Mouse (Mus musculus) kidney, embryonic 14.5 days (tissue): ENCODE measurements around the gene Itgad. TPM values are rescaled to one million over a fixed set of nuclear protein-coding genes. Genes with fewer than 3 reads are reported as not detected.

Experiments used
- ATAC-seq: fragments of 200-750 bp; cut with Nextera tagmentation; 2 replicates; pipeline ENCODE4 v1.8.0; 2017; ENCODE audit warnings: moderate number of reproducible peaks, mild to moderate bottlenecking, moderate TSS enrichment, moderate library complexity; ENCODE audit not compliant: low FRiP score, low TSS enrichment
- H3K27ac ChIP-seq: fragments of 300-500 bp; sonication (generic); 2 replicates; pipeline ENCODE4 v1.5.1; 2014; ENCODE audit warnings: low read depth, mild to moderate bottlenecking, low read length, moderate library complexity, mixed read lengths
- H3K27me3 ChIP-seq: fragments of 300-500 bp; sonication (generic); 2 replicates; pipeline ENCODE4 v1.6.1; 2014; ENCODE audit warnings: mild to moderate bottlenecking, low read length; ENCODE audit not compliant: control insufficient read depth, insufficient read depth
- H3K36me3 ChIP-seq: fragments of 300-500 bp; sonication (generic); 2 replicates; pipeline ENCODE4 v1.6.1; 2014; ENCODE audit warnings: low read length, mixed read lengths; ENCODE audit not compliant: control insufficient read depth, insufficient read depth
- H3K4me1 ChIP-seq: fragments of 300-500 bp; sonication (generic); 2 replicates; pipeline ENCODE4 v1.6.1; 2014; ENCODE audit warnings: low read length, mixed read lengths; ENCODE audit not compliant: control insufficient read depth, insufficient read depth
- H3K4me2 ChIP-seq: fragments of 300-500 bp; sonication (generic); replicated peaks from 2 replicates; pipeline ENCODE4 v1.6.1; 2014; ENCODE audit warnings: low read depth, mild to moderate bottlenecking, low read length
- H3K4me3 ChIP-seq: fragments of 300-500 bp; sonication (generic); 2 replicates; pipeline ENCODE4 v1.5.1; 2014; ENCODE audit warnings: mild to moderate bottlenecking, low read length
- H3K9ac ChIP-seq: fragments of 300-500 bp; sonication (generic); 2 replicates; pipeline ENCODE4 v1.6.1; 2014; ENCODE audit warnings: low read depth, mild to moderate bottlenecking, low read length, moderate library complexity
- H3K9me3 ChIP-seq: fragments of 300-500 bp; sonication (generic); 2 replicates; pipeline ENCODE4 v1.6.1; 2016; ENCODE audit warnings: low read length; ENCODE audit not compliant: control insufficient read depth
- WGBS: fragments of 180-500 bp; shearing (Covaris S2); extraction: QIAGEN DNeasy Blood & Tissue Kit; methylation state at CpG from one replicate; pipeline ENCODE4 v1.1.7; 2014; 5-methylcytosine and 5-hydroxymethylcytosine counted together
- polyA plus RNA-seq: library from polyadenylated mRNA; unstranded; fragments of >200 nt; fragmentation: Nextera tagmentation; extraction: Ambion mirVana; gene quantifications from 2 replicates; pipeline ENCODE4 v1.2.1, GENCODE M21; 2014

The Itgad gene
- polyA plus RNA-seq, 1 experiment from 2014 or later = not detected

- peaks cover 5% of the 10 kb centered on the region for H3K4me1 ChIP-seq
- no peak for ATAC-seq
- H3K27me3 ChIP-seq = 0 out of 2 replicates have a peak, but pooled peaks cover 4% of the 10 kb centered on the region
- 92% methylated on average over 2 of the region's 2 CpGs for WGBS
- peaks cover 3% of the 10 kb centered on the region; the same call in 1 of the 2 replicates for H3K36me3 ChIP-seq
- H3K4me3 ChIP-seq = no peak overlapping the region
- no peaks in the 10 kb centered on the region for H3K9me3 ChIP-seq
- no peak overlapping the region for H3K9ac ChIP-seq
- H3K4me2 ChIP-seq = no peak overlapping the region
- no peak overlapping the region for H3K27ac ChIP-seq
Measured at GRCm38 (mm10) chr7:128234796-128235195, 80.6 kb downstream of the Itgad start.

- Histone ChIP-seq H3K27ac (no peak overlapping the region), H3K27me3 (0 out of 2 replicates have a peak, but pooled peaks cover 4% of the 10 kb centered on the region), H3K9me3 (no peaks in the 10 kb centered on the region), H3K4me1 (peaks cover 5% of the 10 kb centered on the region), H3K9ac (no peak overlapping the region), H3K4me2 (no peak overlapping the region), H3K36me3 (peaks cover 10% of the 10 kb centered on the region; the same call in 1 of the 2 replicates), H3K4me3 (no peak overlapping the region)
- ATAC-seq = no peak
- 86% methylated on average over 1 of the region's 1 CpGs for WGBS
Measured at GRCm38 (mm10) chr7:128235481-128235880, 81.3 kb downstream of the Itgad start.

GRCm38 (mm10) chr7:128236426-128236825 is 82.2 kb downstream of the Itgad start:
- no peak overlapping the region for H3K27ac ChIP-seq
- no peak overlapping the region for H3K4me3 ChIP-seq
- H3K9ac ChIP-seq = no peak overlapping the region
- peaks cover 19% of the 10 kb centered on the region; the same call in 1 of the 2 replicates for H3K36me3 ChIP-seq
- WGBS = 95% methylated on average over 13 of the region's 13 CpGs
- H3K4me2 ChIP-seq = peak overlapping the region; percentile 75; the same call in 1 of the 2 replicates
- ATAC-seq = no peak
- H3K4me1 ChIP-seq = peaks cover 5% of the 10 kb centered on the region
- H3K9me3 ChIP-seq = no peaks in the 10 kb centered on the region
- H3K27me3 ChIP-seq = 0 out of 2 replicates have a peak, but pooled peaks cover 1% of the 10 kb centered on the region

- WGBS = 26% methylated on average over 37 of the region's 37 CpGs
- peaks cover 5% of the 10 kb centered on the region for H3K4me1 ChIP-seq
Measured at GRCm38 (mm10) chr7:128236856-128237592, 82.8 kb downstream of the Itgad start, which contains the start of gene Armc5. Gene Armc5, plus strand, starts transcription at chr7:128237342.

GRCm38 (mm10) chr7:128237593-128237926 is 83.4 kb downstream of the Itgad start:
- Histone ChIP-seq H3K27me3 (no peaks in the 10 kb centered on the region), H3K4me3 (peak overlapping the region; percentile 79), H3K9ac (peak overlapping the region; percentile 86), H3K4me1 (peaks cover 5% of the 10 kb centered on the region), H3K9me3 (no peaks in the 10 kb centered on the region), H3K4me2 (peak overlapping the region; percentile 75), H3K27ac (peak overlapping the region; percentile 97), H3K36me3 (peaks cover 30% of the 10 kb centered on the region; the same call in 1 of the 2 replicates)
- no peak for ATAC-seq
- under 1% methylated on average over 25 of the region's 25 CpGs for WGBS

More at GRCm38 (mm10) chr7:128236856-128237592, 82.8 kb downstream of the Itgad start, which contains the start of gene Armc5:
- Histone ChIP-seq H3K27ac (peak within 1 kb of the TSS; percentile 97), H3K36me3 (peaks cover 24% of the 10 kb centered on the region; the same call in 1 of the 2 replicates), H3K4me2 (peak within 1 kb of the TSS; percentile 75), H3K9me3 (no peaks in the 10 kb centered on the region), H3K27me3 (no peaks in the 10 kb centered on the region), H3K4me3 (peak within 1 kb of the TSS; percentile 79), H3K9ac (peak within 1 kb of the TSS; percentile 86)
- ATAC-seq = peak; percentile 17

GRCm38 (mm10) chr7:128237927-128238778 is 84.0 kb downstream of the Itgad start, which contains the start of gene 9130023H24Rik:
Gene 9130023H24Rik, minus strand, starts transcription at chr7:128238031.
- under 1% methylated on average over 67 of the region's 72 CpGs for WGBS
- peaks cover 36% of the 10 kb centered on the region; the same call in 1 of the 2 replicates for H3K36me3 ChIP-seq
- H3K27me3 ChIP-seq = no peaks in the 10 kb centered on the region
- H3K4me1 ChIP-seq = peaks cover 5% of the 10 kb centered on the region
- peak within 1 kb of the TSS; percentile 79 for H3K4me3 ChIP-seq
- peak; percentile 91 for ATAC-seq
- H3K4me2 ChIP-seq = peak within 1 kb of the TSS; percentile 75
- peak within 1 kb of the TSS; percentile 86 for H3K9ac ChIP-seq
- peak within 1 kb of the TSS; percentile 97 for H3K27ac ChIP-seq
- no peaks in the 10 kb centered on the region for H3K9me3 ChIP-seq

- Histone ChIP-seq H3K27ac (peak overlapping the region; percentile 97), H3K4me3 (peak overlapping the region; percentile 79), H3K4me2 (peak overlapping the region; percentile 69), H3K9me3 (no peaks in the 10 kb centered on the region), H3K4me1 (peaks cover 5% of the 10 kb centered on the region), H3K36me3 (peaks cover 38% of the 10 kb centered on the region), H3K27me3 (no peaks in the 10 kb centered on the region), H3K9ac (peak overlapping the region; percentile 50; the same call in 1 of the 2 replicates)
- WGBS = 33% methylated on average over 4 of the region's 4 CpGs
- ATAC-seq = no peak
Measured at GRCm38 (mm10) chr7:128238991-128239390, 84.8 kb downstream of the Itgad start.

GRCm38 (mm10) chr7:128240131-128240784 is 86.1 kb downstream of the Itgad start:
- ATAC-seq = no peak
- Histone ChIP-seq H3K4me2 (no peak overlapping the region), H3K36me3 (peaks cover 50% of the 10 kb centered on the region), H3K4me1 (peaks cover 5% of the 10 kb centered on the region), H3K27me3 (no peaks in the 10 kb centered on the region), H3K9ac (no peak overlapping the region), H3K27ac (no peak overlapping the region), H3K4me3 (no peak overlapping the region), H3K9me3 (no peaks in the 10 kb centered on the region)
- 93% methylated on average over 25 of the region's 27 CpGs for WGBS
